Mouse (Mus musculus): Measurements from ENCODE around the gene Apol11a.
"Not testable (repeated sequence)": the region's sequence is repeated elsewhere in the genome, so short reads cannot be mapped to it uniquely, and the experiment has no call there.

Apol11a gene

GRCm38 (mm10) chr15:77507966-77508365 lies at the start of gene Apol11a:
Apol11a (plus strand) TSS chr15:77508271.
- DNase-seq (ENCODE audit: low spot score in 2 of 2) = not testable (repeated sequence)

- not testable (repeated sequence) for DNase-seq (ENCODE audit: low spot score in 2 of 2)
Observed at GRCm38 (mm10) chr15:77474699-77475390, 33.2 kb upstream of the Apol11a start.

- not testable (repeated sequence) for DNase-seq (ENCODE audit: low spot score in 2 of 2)
Observed at GRCm38 (mm10) chr15:77476693-77477092, 31.4 kb upstream of the Apol11a start, which contains the start of gene Apol10a. Apol10a (plus strand) TSS chr15:77477047.

GRCm38 (mm10) chr15:77482140-77482794 lies 25.8 kb upstream of the Apol11a start:
- DNase-seq (ENCODE audit: low spot score in 2 of 2) = no peak

GRCm38 (mm10) chr15:77493181-77493580 lies 14.9 kb upstream of the Apol11a start:
- DNase-seq (ENCODE audit: low spot score in 2 of 2) = not testable (repeated sequence)

GRCm38 (mm10) chr15:77494694-77495093 lies 13.4 kb upstream of the Apol11a start:
- not testable (repeated sequence) for DNase-seq (ENCODE audit: low spot score in 2 of 2)

- DNase-seq (ENCODE audit: low spot score in 2 of 2) = not testable (repeated sequence)
Observed at GRCm38 (mm10) chr15:77520596-77520995, 12.5 kb downstream of the Apol11a start.

- peak in 1 of 2 experiments; percentile 21 for DNase-seq (ENCODE audit: low spot score in 2 of 2)
Observed at GRCm38 (mm10) chr15:77523186-77523843, 15.2 kb downstream of the Apol11a start.

GRCm38 (mm10) chr15:77533216-77533615 lies 25.1 kb downstream of the Apol11a start, which contains the start of gene Apol7c:
Apol7c (minus strand) TSS chr15:77533316.
- DNase-seq (ENCODE audit: low spot score in 2 of 2) = no peak

GRCm38 (mm10) chr15:77539221-77539620 lies 31.1 kb downstream of the Apol11a start:
- DNase-seq (ENCODE audit: low spot score in 2 of 2) = not testable (repeated sequence)

- DNase-seq (ENCODE audit: low spot score in 2 of 2) = no peak
Observed at GRCm38 (mm10) chr15:77561792-77562191, 53.7 kb downstream of the Apol11a start, which contains the start of gene 1700025B11Rik. 1700025B11Rik (minus strand) TSS chr15:77561892.

GRCm38 (mm10) chr15:77563219-77563618 lies 55.1 kb downstream of the Apol11a start:
- no peak for DNase-seq (ENCODE audit: low spot score in 2 of 2)

Data from left cerebral cortex, adult 9 months (tissue).